Mouse (Mus musculus): ENCODE measurements at regions not wholly inside any gene's neighbourhood (a gene's known extent, or its start where the extent isn't known, plus 50 kb on each side); places are given as distances from the start of the nearest gene placed in this dataset.

DNA sequence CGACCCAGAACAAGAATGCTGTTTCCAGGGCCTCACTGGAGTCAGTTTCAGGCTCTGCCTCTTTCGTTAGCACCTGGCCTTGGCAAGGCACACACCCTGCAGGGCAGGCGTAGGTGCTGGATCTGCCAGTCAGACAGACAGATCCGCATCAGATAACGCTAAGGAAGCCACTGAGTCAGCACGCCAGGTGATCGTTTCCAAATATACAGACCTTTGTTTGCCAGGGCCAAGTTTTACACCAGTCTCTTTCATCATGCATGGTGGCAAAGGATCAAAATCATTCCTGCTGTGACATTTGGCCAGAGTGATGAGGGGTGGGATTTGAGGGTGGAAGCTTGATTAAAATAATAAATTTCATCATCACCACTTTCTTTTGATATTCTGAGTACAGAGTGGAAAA lies 411.0 kb downstream of the Ofcc1 start:
- no peak overlapping the region for H3K9ac ChIP-seq
- no peaks in the 10 kb centered on the region for H3K27me3 ChIP-seq
- no peaks in the 10 kb centered on the region for H3K9me3 ChIP-seq (replicated peaks)
- H3K27ac ChIP-seq, result no peak overlapping the region
- no peaks in the 10 kb centered on the region for H3K4me1 ChIP-seq
- WGBS, result 69% methylated on average over 7 of the region's 7 CpGs
- H3K4me3 ChIP-seq, result no peak overlapping the region
- ATAC-seq, result no peak
- H3K4me2 ChIP-seq, result no peak overlapping the region
- H3K36me3 ChIP-seq (ENCODE audit: poor library complexity, severe bottlenecking), result no peaks in the 10 kb centered on the region

DNA sequence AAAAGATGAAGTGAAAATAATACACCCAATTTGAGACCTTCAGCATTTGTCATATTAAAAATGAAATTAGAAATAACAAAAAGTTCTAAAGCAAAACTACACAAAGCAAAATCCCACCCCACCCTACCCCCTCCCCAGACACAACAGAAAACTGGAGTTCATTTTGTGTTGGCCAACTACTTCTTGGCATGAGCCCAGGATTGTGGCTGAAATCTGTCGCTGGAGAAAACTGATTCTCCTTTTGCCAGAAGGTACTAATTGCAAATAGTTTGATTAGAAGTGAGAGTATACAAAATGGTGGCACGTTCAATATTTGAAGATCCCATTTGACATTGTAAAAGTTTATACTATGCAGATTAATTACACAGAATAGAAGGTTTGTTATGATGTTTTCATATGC lies 426.0 kb downstream of the Ofcc1 start:
- H3K4me1 ChIP-seq, result no peaks in the 10 kb centered on the region
- no peak overlapping the region for H3K9ac ChIP-seq
- WGBS, result 59% methylated on average over 2 of the region's 2 CpGs
- H3K4me2 ChIP-seq, result no peak overlapping the region
- no peaks in the 10 kb centered on the region for H3K9me3 ChIP-seq (replicated peaks)
- no peaks in the 10 kb centered on the region for H3K27me3 ChIP-seq
- H3K27ac ChIP-seq, result no peak overlapping the region
- ATAC-seq, result no peak
- no peaks in the 10 kb centered on the region for H3K36me3 ChIP-seq (ENCODE audit: poor library complexity, severe bottlenecking)
- no peak overlapping the region for H3K4me3 ChIP-seq

GRCm38 (mm10) chr13:39931487-39931886 lies 429.8 kb downstream of the Ofcc1 start:
- Histone ChIP-seq H3K4me2 (no peak overlapping the region), H3K27me3 (no peaks in the 10 kb centered on the region), H3K36me3 (ENCODE audit: poor library complexity, severe bottlenecking) (no peaks in the 10 kb centered on the region), H3K4me3 (no peak overlapping the region), H3K9ac (no peak overlapping the region), H3K27ac (no peak overlapping the region), H3K4me1 (no peaks in the 10 kb centered on the region), H3K9me3 (replicated peaks) (no peaks in the 10 kb centered on the region)
- 61% methylated on average over 3 of the region's 3 CpGs for WGBS
- no peak for ATAC-seq

DNA sequence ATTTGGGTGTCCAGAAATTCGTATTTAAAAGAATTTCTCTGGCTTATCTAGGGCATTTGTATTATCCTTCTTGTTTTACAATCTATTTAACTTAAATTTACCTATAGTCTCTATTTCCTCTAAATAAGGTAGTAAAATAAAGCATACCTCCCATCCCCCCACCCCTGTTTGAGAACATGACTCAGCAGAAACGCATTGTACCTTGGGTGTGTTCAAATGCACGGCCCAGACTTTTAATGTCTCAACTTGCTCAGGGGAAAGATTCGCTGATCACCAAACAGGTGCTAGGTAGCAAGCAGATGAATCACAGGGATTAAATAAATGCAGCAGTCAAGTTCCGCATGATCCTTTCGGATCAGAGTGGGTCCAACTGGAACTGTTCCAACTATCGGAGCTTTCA lies 432.7 kb downstream of the Ofcc1 start:
- H3K36me3 ChIP-seq (ENCODE audit: poor library complexity, severe bottlenecking), result no peaks in the 10 kb centered on the region
- no peaks in the 10 kb centered on the region for H3K9me3 ChIP-seq (replicated peaks)
- no peak overlapping the region for H3K4me3 ChIP-seq
- no peak overlapping the region for H3K9ac ChIP-seq
- H3K4me2 ChIP-seq, result no peak overlapping the region
- no peak overlapping the region for H3K27ac ChIP-seq
- WGBS, result 89% methylated on average over 7 of the region's 7 CpGs
- ATAC-seq, result no peak
- H3K27me3 ChIP-seq, result no peaks in the 10 kb centered on the region
- H3K4me1 ChIP-seq, result no peaks in the 10 kb centered on the region

DNA sequence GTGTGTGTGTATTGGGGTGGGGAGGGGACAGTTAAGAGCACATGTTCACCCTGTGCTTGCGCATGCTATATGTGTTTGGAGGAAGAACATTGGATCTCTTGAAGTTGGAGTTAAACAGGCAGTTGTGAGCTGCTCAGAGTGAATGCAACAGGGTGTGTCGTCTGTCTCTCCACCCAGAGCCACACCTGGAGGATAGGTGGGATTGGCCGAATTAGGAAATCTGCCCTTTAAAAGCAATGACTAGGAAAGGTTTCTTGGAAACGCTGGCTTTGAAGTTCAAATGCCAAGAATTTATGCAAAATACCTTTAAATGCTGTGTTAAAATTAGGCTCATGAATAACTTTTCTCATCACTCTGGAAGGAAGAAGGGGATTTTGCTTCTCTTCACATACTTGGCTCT lies 436.9 kb downstream of the Ofcc1 start:
- WGBS, result 95% methylated on average over 4 of the region's 4 CpGs

GRCm38 (mm10) chr13:39923113-39923512 lies 438.1 kb downstream of the Ofcc1 start:
- no peak for ATAC-seq
- Histone ChIP-seq H3K27ac (no peak overlapping the region), H3K9me3 (replicated peaks) (no peaks in the 10 kb centered on the region), H3K27me3 (no peaks in the 10 kb centered on the region), H3K36me3 (ENCODE audit: poor library complexity, severe bottlenecking) (no peaks in the 10 kb centered on the region), H3K4me2 (no peak overlapping the region), H3K9ac (no peak overlapping the region), H3K4me1 (0 out of 2 replicates have a peak, but pooled peaks cover 5% of the 10 kb centered on the region), H3K4me3 (no peak overlapping the region)
- 63% methylated on average over 9 of the region's 9 CpGs for WGBS

More for the DNA sequence above, 436.9 kb downstream of the Ofcc1 start:
- H3K9ac ChIP-seq, result no peak overlapping the region
- no peaks in the 10 kb centered on the region for H3K9me3 ChIP-seq (replicated peaks)
- no peak overlapping the region for H3K4me3 ChIP-seq
- H3K4me2 ChIP-seq, result no peak overlapping the region
- H3K27ac ChIP-seq, result no peak overlapping the region
- H3K36me3 ChIP-seq (ENCODE audit: poor library complexity, severe bottlenecking), result no peaks in the 10 kb centered on the region
- ATAC-seq, result no peak
- 0 out of 2 replicates have a peak, but pooled peaks cover 5% of the 10 kb centered on the region for H3K4me1 ChIP-seq
- no peaks in the 10 kb centered on the region for H3K27me3 ChIP-seq

DNA sequence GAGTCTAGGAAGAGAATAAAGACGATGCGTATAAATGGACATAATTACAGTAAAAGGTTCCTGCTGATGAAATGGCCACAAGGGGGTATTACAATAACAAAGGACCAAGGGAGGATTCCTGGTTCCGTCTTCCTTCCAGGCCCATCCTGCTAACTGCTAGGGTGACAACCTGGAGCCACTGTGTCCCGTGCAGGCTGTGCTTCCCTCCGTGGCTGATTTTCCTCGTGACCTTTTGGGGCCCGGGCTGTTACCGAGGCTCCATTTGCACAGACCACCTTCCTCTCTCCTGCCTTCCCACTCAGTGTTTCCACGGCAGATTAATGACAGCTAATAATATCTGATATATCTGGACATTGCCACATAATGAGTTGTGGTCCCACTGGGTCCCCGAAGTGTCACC lies 453.5 kb downstream of the Ofcc1 start:
- H3K9me3 ChIP-seq (replicated peaks), result no peaks in the 10 kb centered on the region
- no peaks in the 10 kb centered on the region for H3K27me3 ChIP-seq
- no peak overlapping the region for H3K9ac ChIP-seq
- no peak overlapping the region for H3K4me2 ChIP-seq
- H3K27ac ChIP-seq, result no peak overlapping the region
- peaks cover 8% of the 10 kb centered on the region for H3K4me1 ChIP-seq
- 77% methylated on average over 10 of the region's 10 CpGs for WGBS
- H3K36me3 ChIP-seq (ENCODE audit: poor library complexity, severe bottlenecking), result no peaks in the 10 kb centered on the region
- ATAC-seq, result no peak
- H3K4me3 ChIP-seq, result no peak overlapping the region

GRCm38 (mm10) chr13:39904264-39904663 lies 457.0 kb downstream of the Ofcc1 start:
- ATAC-seq, result peak; percentile 59; the same call in 1 of the 2 replicates
- 9% methylated on average over 8 of the region's 8 CpGs for WGBS

DNA sequence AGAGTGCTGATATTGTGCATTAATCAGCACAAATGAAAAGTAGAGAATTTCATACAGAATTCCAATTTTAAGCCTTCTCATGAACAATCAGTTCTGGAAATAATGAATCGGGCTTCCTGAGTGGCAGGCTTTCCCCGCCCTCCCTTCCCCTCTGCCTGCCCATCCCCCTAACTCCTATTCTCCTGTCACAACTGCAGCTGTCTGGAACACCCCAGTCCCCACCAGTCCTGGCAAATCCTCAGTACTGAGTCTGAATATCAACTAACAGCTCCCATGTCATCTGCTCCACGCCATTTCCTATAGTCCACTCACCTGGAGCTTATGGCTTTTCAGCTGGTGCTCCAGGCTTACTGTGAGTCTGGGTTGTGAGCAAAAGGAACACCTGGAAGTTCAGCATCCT lies 457.9 kb downstream of the Ofcc1 start:
- 57% methylated on average over 3 of the region's 3 CpGs for WGBS
- no peaks in the 10 kb centered on the region for H3K9me3 ChIP-seq (replicated peaks)
- H3K4me1 ChIP-seq, result peaks cover 8% of the 10 kb centered on the region
- ATAC-seq, result peak; percentile 76
- H3K27ac ChIP-seq, result no peak overlapping the region
- H3K4me2 ChIP-seq, result no peak overlapping the region
- no peaks in the 10 kb centered on the region for H3K27me3 ChIP-seq
- no peak overlapping the region for H3K9ac ChIP-seq
- H3K36me3 ChIP-seq (ENCODE audit: poor library complexity, severe bottlenecking), result no peaks in the 10 kb centered on the region
- H3K4me3 ChIP-seq, result no peak overlapping the region

More at GRCm38 (mm10) chr13:39904264-39904663, 457.0 kb downstream of the Ofcc1 start:
- Histone ChIP-seq H3K4me1 (peaks cover 8% of the 10 kb centered on the region), H3K27ac (no peak overlapping the region), H3K9ac (no peak overlapping the region), H3K4me3 (no peak overlapping the region), H3K9me3 (replicated peaks) (no peaks in the 10 kb centered on the region), H3K4me2 (no peak overlapping the region), H3K27me3 (no peaks in the 10 kb centered on the region), H3K36me3 (ENCODE audit: poor library complexity, severe bottlenecking) (no peaks in the 10 kb centered on the region)

- Histone ChIP-seq H3K4me1 (peaks cover 6% of the 10 kb centered on the region), H3K4me3 (no peak overlapping the region), H3K4me2 (no peak overlapping the region), H3K9me3 (replicated peaks) (no peaks in the 10 kb centered on the region), H3K27me3 (no peaks in the 10 kb centered on the region), H3K9ac (no peak overlapping the region), H3K36me3 (ENCODE audit: poor library complexity, severe bottlenecking) (no peaks in the 10 kb centered on the region), H3K27ac (no peak overlapping the region)
- 84% methylated on average over 2 of the region's 2 CpGs for WGBS
- no peak for ATAC-seq
Measured at GRCm38 (mm10) chr13:39899332-39899731, 461.9 kb downstream of the Ofcc1 start.

- no peak for ATAC-seq
- Histone ChIP-seq H3K4me2 (no peak overlapping the region), H3K27me3 (no peaks in the 10 kb centered on the region), H3K4me1 (peaks cover 3% of the 10 kb centered on the region; the same call in 1 of the 2 replicates), H3K4me3 (no peak overlapping the region), H3K9me3 (replicated peaks) (no peaks in the 10 kb centered on the region), H3K9ac (no peak overlapping the region), H3K27ac (no peak overlapping the region), H3K36me3 (ENCODE audit: poor library complexity, severe bottlenecking) (no peaks in the 10 kb centered on the region)
- 86% methylated on average over 5 of the region's 5 CpGs for WGBS
Measured at GRCm38 (mm10) chr13:39898412-39898979, 462.8 kb downstream of the Ofcc1 start.

GRCm38 (mm10) chr13:39894159-39894558 lies 467.1 kb downstream of the Ofcc1 start:
- Histone ChIP-seq H3K27me3 (no peaks in the 10 kb centered on the region), H3K9ac (no peak overlapping the region), H3K4me1 (no peaks in the 10 kb centered on the region), H3K27ac (no peak overlapping the region), H3K4me2 (no peak overlapping the region), H3K4me3 (no peak overlapping the region), H3K9me3 (replicated peaks) (no peaks in the 10 kb centered on the region), H3K36me3 (ENCODE audit: poor library complexity, severe bottlenecking) (no peaks in the 10 kb centered on the region)
- ATAC-seq, result no peak
- WGBS, result 73% methylated on average over 5 of the region's 5 CpGs

DNA sequence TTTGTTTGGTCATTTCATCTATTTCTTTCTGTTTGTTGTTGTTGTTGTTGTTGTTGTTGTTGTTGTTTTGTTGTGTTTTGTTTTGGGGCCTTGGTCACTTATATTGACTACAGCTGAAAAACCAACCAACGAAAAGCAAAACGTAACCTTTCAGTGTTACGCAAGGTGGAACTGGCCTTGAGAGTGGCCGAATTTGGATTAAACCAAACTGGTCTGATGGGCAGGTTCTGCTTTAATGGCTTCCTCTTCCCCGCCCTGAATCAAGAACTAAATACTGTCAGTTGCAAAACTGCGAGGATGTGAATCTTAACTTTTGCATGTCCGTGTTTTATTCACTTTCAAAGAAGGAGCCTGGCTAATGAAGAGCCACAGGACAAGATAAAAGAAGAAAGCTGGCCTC lies 480.2 kb downstream of the Ofcc1 start:
- Histone ChIP-seq H3K36me3 (ENCODE audit: poor library complexity, severe bottlenecking) (no peaks in the 10 kb centered on the region), H3K9ac (no peak overlapping the region), H3K4me1 (peaks cover 13% of the 10 kb centered on the region), H3K4me2 (no peak overlapping the region), H3K4me3 (no peak overlapping the region), H3K27me3 (peaks cover 5% of the 10 kb centered on the region; the same call in 1 of the 2 replicates), H3K27ac (no peak overlapping the region), H3K9me3 (replicated peaks) (no peaks in the 10 kb centered on the region)
- no peak for ATAC-seq
- 67% methylated on average over 7 of the region's 7 CpGs for WGBS
